Mouse (Mus musculus) lung, embryonic 16.5 days (tissue): ENCODE results near the gene Zfp366. TPM values are rescaled to one million over a fixed set of nuclear protein-coding genes. Genes with fewer than 3 reads are reported as not detected.
A peak's percentile ranks its signal among the peaks of the same experiment; 100 is the strongest.

Experiments used
- ATAC-seq: fragments of 200-750 bp; cut with Nextera tagmentation; 2 replicates; pipeline ENCODE4 v1.8.0; 2017; ENCODE audit warnings: low read depth, mild to moderate bottlenecking, moderate library complexity
- H3K27ac ChIP-seq: fragments of 300-500 bp; sonication (generic); 2 replicates; pipeline ENCODE4 v1.5.1; 2014; ENCODE audit warnings: mild to moderate bottlenecking, control low read depth, low read length
- H3K27me3 ChIP-seq: fragments of 300-500 bp; sonication (generic); 2 replicates; pipeline ENCODE4 v1.6.1; 2014; ENCODE audit warnings: low read depth, low read length, mixed read lengths; ENCODE audit not compliant: control insufficient read depth, insufficient read depth
- H3K36me3 ChIP-seq: fragments of 300-500 bp; sonication (generic); 2 replicates; pipeline ENCODE4 v1.6.1; 2014; ENCODE audit warnings: low read length; ENCODE audit not compliant: control insufficient read depth, insufficient read depth
- H3K4me1 ChIP-seq: fragments of 300-500 bp; sonication (generic); replicated peaks from 2 replicates; pipeline ENCODE4 v1.6.1; 2014; ENCODE audit warnings: low read length, mixed read lengths; ENCODE audit not compliant: control insufficient read depth, insufficient read depth
- H3K4me2 ChIP-seq: fragments of 300-500 bp; sonication (generic); 2 replicates; pipeline ENCODE4 v1.6.1; 2014; ENCODE audit warnings: low read depth, low read length, control low read depth
- H3K4me3 ChIP-seq: fragments of 300-500 bp; sonication (generic); 2 replicates; pipeline ENCODE4 v1.5.1; 2014; ENCODE audit warnings: mild to moderate bottlenecking, low read length, control low read depth
- H3K9ac ChIP-seq: fragments of 300-500 bp; sonication (generic); 2 replicates; pipeline ENCODE4 v1.6.1; 2014; ENCODE audit warnings: low read length, control low read depth
- H3K9me3 ChIP-seq: fragments of 300-500 bp; sonication (generic); 2 replicates; pipeline ENCODE4 v1.6.1; 2016; ENCODE audit warnings: low read length; ENCODE audit not compliant: control insufficient read depth
- WGBS: fragments of 180-500 bp; shearing (Covaris S2); extraction: QIAGEN DNeasy Blood & Tissue Kit; methylation state at CpG from one replicate; pipeline ENCODE4 v1.1.7; 2014; 5-methylcytosine and 5-hydroxymethylcytosine counted together
- polyA plus RNA-seq: library from polyadenylated mRNA; unstranded; fragments of >200 nt; fragmentation: Nextera tagmentation; extraction: Ambion mirVana; gene quantifications from 2 replicates; pipeline ENCODE4 v1.2.1, GENCODE M21; 2015

The Zfp366 gene
- polyA plus RNA-seq, 1 experiment from 2014 or later: 1.1 TPM

- H3K27ac ChIP-seq: no peak overlapping the region
- no peak overlapping the region for H3K4me3 ChIP-seq
- H3K4me2 ChIP-seq: no peak overlapping the region
- no peaks in the 10 kb centered on the region for H3K36me3 ChIP-seq
- H3K9ac ChIP-seq: no peak overlapping the region
- WGBS: 65% methylated on average over 12 of the region's 12 CpGs
- ATAC-seq: no peak
- H3K9me3 ChIP-seq: no peaks in the 10 kb centered on the region
- no peaks in the 10 kb centered on the region for H3K27me3 ChIP-seq
- H3K4me1 ChIP-seq: peaks cover 4% of the 10 kb centered on the region; the same call in 1 of the 2 replicates
Observed at GRCm38 (mm10) chr13:99196314-99196713, 11.7 kb downstream of the Zfp366 start.

DNA sequence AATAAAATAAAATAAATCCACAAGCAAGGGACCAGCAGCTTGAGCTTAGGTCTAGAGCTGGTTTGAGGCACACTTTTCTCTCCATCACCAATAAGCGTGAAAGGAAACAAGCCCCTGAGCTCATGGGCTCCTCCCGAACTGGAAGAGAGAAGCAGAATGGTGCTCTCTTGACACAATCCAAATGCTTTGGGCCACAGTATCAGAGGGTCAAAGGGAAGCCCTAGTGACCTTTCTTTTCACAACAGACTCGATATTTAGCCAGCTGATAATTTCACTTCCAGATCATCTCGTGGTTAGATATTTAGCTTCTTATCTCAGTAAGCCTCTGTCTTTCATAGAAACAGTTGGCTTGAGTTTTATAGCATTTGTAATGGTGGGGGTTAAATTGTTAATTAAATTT is 12.2 kb downstream of the Zfp366 start:
- H3K4me1 ChIP-seq: peaks cover 4% of the 10 kb centered on the region; the same call in 1 of the 2 replicates
- H3K9ac ChIP-seq: no peak overlapping the region
- no peak overlapping the region for H3K4me3 ChIP-seq
- 58% methylated on average over 4 of the region's 4 CpGs for WGBS
- no peak for ATAC-seq
- no peaks in the 10 kb centered on the region for H3K36me3 ChIP-seq
- no peaks in the 10 kb centered on the region for H3K27me3 ChIP-seq
- no peak overlapping the region for H3K27ac ChIP-seq
- H3K4me2 ChIP-seq: no peak overlapping the region
- H3K9me3 ChIP-seq: no peaks in the 10 kb centered on the region

DNA sequence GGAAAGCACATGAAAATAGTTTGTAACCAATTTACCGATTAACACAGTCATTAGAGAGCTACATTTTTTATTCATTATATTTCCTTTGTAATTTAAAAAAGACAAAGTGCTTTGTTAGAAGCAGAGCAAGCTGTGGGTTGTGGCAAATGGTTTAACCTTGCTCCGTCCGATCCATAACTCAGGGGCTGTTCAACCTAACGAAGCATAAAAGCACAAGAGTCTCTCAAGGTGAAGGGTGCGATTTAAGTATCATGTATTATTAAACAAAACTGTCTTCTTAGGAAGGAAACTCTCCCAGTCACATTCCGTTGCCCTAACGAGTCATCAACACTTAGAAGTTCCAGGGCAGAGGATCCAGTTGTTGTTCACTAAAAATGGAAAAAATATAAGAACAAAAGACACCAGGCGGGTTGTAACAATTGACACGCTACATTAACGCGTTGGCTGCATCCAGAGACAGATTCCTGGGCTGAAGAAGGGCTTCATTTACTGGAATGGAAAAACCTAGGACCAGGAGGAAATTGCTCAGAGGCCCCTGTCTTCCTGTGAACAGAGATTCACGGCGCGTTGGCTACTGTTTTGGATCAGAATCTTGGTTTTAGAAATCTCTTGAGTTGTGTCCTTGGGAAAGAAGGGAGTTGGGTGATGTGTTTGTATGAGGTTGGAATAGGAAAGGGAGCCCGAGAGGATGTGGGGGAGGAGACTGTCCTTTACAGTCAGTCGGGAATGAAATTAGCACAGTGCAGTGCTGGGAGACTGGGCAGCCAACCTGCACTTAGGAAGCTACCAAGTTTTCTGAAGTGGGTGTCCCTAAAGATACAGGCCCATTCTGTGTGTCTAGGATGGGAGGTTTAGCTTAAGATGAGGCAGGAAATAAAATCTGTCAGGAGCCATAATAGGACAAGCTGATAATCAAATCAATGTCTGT is 17.3 kb downstream of the Zfp366 start:
- no peaks in the 10 kb centered on the region for H3K4me1 ChIP-seq
- H3K9me3 ChIP-seq: no peaks in the 10 kb centered on the region
- 0 out of 2 replicates have a peak, but pooled peaks have one; percentile 47 for ATAC-seq
- peak overlapping the region; percentile 6 for H3K27ac ChIP-seq
- 57% methylated on average over 16 of the region's 16 CpGs for WGBS
- no peaks in the 10 kb centered on the region for H3K36me3 ChIP-seq
- H3K4me3 ChIP-seq: no peak overlapping the region
- H3K9ac ChIP-seq: no peak overlapping the region
- no peaks in the 10 kb centered on the region for H3K27me3 ChIP-seq
- H3K4me2 ChIP-seq: no peak overlapping the region

DNA sequence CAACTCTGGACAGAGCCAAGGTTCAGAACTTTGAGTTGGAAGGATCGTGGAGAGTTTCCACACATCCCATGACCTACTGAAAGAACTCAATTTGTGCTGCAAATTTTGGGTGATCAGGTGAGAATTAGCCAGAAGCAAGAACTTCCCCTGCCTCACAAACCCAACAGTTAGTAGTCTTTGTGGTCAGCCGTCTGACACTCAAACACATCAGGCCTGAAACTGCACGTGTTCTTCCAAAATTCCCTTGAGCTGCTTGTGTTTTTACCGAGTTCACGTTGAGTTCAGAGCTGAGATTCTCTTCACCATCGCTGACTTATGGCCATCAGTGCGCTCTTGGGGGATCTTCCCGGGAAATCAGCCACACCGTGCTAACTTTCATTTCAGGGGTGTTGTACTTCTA is 22.6 kb downstream of the Zfp366 start:
- no peak for ATAC-seq
- Histone ChIP-seq H3K4me3 (no peak overlapping the region), H3K4me1 (no peaks in the 10 kb centered on the region), H3K27me3 (no peaks in the 10 kb centered on the region), H3K4me2 (no peak overlapping the region), H3K9ac (no peak overlapping the region), H3K9me3 (no peaks in the 10 kb centered on the region), H3K36me3 (no peaks in the 10 kb centered on the region), H3K27ac (no peak overlapping the region)
- WGBS: 84% methylated on average over 9 of the region's 9 CpGs

GRCm38 (mm10) chr13:99209859-99210258 is 25.2 kb downstream of the Zfp366 start:
- Histone ChIP-seq H3K27ac (no peak overlapping the region), H3K36me3 (no peaks in the 10 kb centered on the region), H3K4me1 (no peaks in the 10 kb centered on the region), H3K4me3 (no peak overlapping the region), H3K27me3 (no peaks in the 10 kb centered on the region), H3K9me3 (no peaks in the 10 kb centered on the region), H3K4me2 (no peak overlapping the region), H3K9ac (no peak overlapping the region)
- WGBS: 78% methylated on average over 5 of the region's 5 CpGs
- ATAC-seq: no peak

- Histone ChIP-seq H3K4me2 (no peak overlapping the region), H3K9ac (no peak overlapping the region), H3K9me3 (no peaks in the 10 kb centered on the region), H3K27me3 (no peaks in the 10 kb centered on the region), H3K27ac (no peak overlapping the region), H3K4me1 (no peaks in the 10 kb centered on the region), H3K36me3 (no peaks in the 10 kb centered on the region), H3K4me3 (no peak overlapping the region)
- ATAC-seq: no peak
- WGBS: 46% methylated on average over 5 of the region's 5 CpGs
Observed at GRCm38 (mm10) chr13:99210837-99211236, 26.2 kb downstream of the Zfp366 start.

- Histone ChIP-seq H3K36me3 (no peaks in the 10 kb centered on the region), H3K4me2 (no peak overlapping the region), H3K4me3 (no peak overlapping the region), H3K27me3 (no peaks in the 10 kb centered on the region), H3K9ac (no peak overlapping the region), H3K9me3 (no peaks in the 10 kb centered on the region), H3K27ac (no peak overlapping the region), H3K4me1 (no peaks in the 10 kb centered on the region)
- ATAC-seq: no peak
- 50% methylated on average over 5 of the region's 5 CpGs for WGBS
Observed at GRCm38 (mm10) chr13:99212976-99213375, 28.4 kb downstream of the Zfp366 start.

DNA sequence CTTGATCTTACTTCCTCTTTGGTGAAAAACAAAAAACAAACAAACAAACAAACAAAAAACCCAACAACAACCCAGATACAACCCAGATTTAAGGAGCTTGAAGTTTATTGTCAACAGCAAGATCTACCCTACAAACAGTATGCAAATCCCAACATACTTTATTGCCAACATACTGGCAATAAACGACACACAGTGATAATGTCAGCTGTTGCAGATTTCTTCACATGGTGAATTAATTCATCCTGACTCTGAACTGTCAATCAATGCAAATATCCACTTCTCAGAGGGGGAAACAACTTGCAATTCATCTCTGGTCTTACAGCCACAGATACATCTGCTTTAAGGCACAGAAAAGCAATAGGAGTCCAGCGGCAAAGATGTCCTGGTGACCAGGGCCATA is 31.4 kb downstream of the Zfp366 start:
- no peak overlapping the region for H3K27ac ChIP-seq
- H3K4me3 ChIP-seq: no peak overlapping the region
- no peaks in the 10 kb centered on the region for H3K27me3 ChIP-seq
- H3K36me3 ChIP-seq: no peaks in the 10 kb centered on the region
- ATAC-seq: no peak
- H3K4me2 ChIP-seq: no peak overlapping the region
- 82% methylated on average over 2 of the region's 2 CpGs for WGBS
- H3K4me1 ChIP-seq: no peaks in the 10 kb centered on the region
- no peaks in the 10 kb centered on the region for H3K9me3 ChIP-seq
- H3K9ac ChIP-seq: no peak overlapping the region

- Histone ChIP-seq H3K4me2 (no peak overlapping the region), H3K36me3 (no peaks in the 10 kb centered on the region), H3K9me3 (no peaks in the 10 kb centered on the region), H3K27ac (peak overlapping the region; percentile 29; the same call in 1 of the 2 replicates), H3K4me1 (no peaks in the 10 kb centered on the region), H3K4me3 (no peak overlapping the region), H3K9ac (no peak overlapping the region), H3K27me3 (no peaks in the 10 kb centered on the region)
- ATAC-seq: peak; percentile 54; the same call in 1 of the 2 replicates
- 30% methylated on average over 4 of the region's 4 CpGs for WGBS
Observed at GRCm38 (mm10) chr13:99217984-99218383, 33.4 kb downstream of the Zfp366 start.
